Mouse (Mus musculus): ENCODE measurements around the gene Ucp1. TPM values are rescaled to one million over a fixed set of nuclear protein-coding genes. Genes with fewer than 3 reads are reported as not detected.

Gene Ucp1
- under 1 TPM in 1 of 2 experiments, not detected in 1; 0.14 TPM for polyA plus RNA-seq (2017; shearing (Covaris generic))

DNA sequence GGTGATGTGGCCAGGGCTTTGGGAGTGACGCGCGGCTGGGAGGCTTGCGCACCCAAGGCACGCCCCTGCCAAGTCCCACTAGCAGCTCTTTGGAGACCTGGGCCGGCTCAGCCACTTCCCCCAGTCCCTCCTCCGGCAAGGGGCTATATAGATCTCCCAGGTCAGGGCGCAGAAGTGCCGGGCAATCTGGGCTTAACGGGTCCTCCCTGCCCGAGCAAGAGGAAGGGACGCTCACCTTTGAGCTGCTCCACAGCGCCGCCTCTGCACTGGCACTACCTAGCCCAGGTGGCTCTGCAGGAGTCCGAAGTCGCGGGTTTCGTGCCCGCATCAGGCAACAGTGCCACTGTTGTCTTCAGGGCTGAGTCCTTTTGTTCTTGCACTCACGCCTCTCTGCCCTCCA lies at the start of gene Ucp1:
Gene Ucp1, plus strand, starts transcription at position 177 of the 400 bp plus-strand sequence.

DNA sequence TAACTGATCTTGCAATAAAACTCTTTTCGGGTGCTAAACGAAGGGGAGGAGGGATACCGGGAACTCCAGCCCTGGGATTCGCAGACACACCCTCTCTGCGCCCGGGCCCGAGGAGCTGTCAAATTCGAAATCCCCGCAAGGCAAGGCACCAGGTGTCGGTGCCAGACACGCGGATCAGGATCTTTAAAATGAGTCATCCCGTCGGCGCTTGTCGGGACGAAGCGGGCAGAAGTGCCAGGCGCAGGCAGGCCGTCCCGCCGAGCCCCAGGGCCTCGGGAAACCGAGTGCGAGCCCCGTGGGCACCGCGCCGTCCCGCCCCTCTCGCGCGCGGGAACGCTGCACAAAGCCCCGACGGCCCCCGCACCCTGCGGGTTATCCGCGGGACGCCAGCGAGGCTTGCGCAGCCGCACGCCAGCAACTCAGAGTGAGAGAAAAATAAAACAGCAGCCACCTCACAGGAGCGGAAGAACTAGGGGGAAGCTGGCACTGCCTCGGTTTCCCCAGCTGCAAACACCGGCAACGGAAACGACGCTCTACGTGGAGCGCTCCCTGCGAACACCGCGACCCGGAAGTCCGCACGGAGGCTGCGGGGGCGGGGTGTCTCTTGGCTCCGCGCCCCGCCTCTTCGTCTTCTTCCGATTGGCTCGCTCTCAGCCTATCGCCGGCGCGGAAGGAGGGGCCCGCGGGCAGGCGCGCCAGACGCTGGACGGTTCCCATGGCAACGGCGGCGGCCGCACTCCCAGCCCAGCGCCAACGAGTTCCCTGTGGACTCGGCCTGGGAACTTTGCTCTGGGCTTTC lies 41.9 kb downstream of the Ucp1 start, which contains the start of gene Elmod2:
Gene Elmod2, minus strand, starts transcription at position 588 of the 799 bp plus-strand sequence.

Other genes with a start within 250 kb of the Ucp1 start
- under 1 TPM in 1 of 2 experiments, not detected in 1; 0.20 TPM for gene Tbc1d9, start 125.0 kb upstream of the Ucp1 start, polyA plus RNA-seq (2017; shearing (Covaris generic))
- under 1 TPM; 0.49 to 0.57 TPM for gene Gm10645, start 124.2 kb upstream of the Ucp1 start, polyA plus RNA-seq (2017; shearing (Covaris generic))
- gene Elmod2, start 42.1 kb downstream of the Ucp1 start, polyA plus RNA-seq (2017; shearing (Covaris generic)), result 10 to 100 TPM in 1 of 2 experiments, 1 to 10 TPM in 1; 8.9 to 10.8 TPM
- gene Mgat4d, start 58.1 kb downstream of the Ucp1 start, polyA plus RNA-seq (2017; shearing (Covaris generic)), result not detected
- under 1 TPM; 0.12 to 0.82 TPM for gene Clgn, start 99.5 kb downstream of the Ucp1 start, polyA plus RNA-seq (2017; shearing (Covaris generic))
- 10 to 100 TPM; 22.8 to 28.9 TPM for gene Scoc, start 168.0 kb downstream of the Ucp1 start, polyA plus RNA-seq (2017; shearing (Covaris generic))
- gene Olfr370, start 245.4 kb downstream of the Ucp1 start, polyA plus RNA-seq (2017; shearing (Covaris generic)), result not detected